Mouse (Mus musculus) mammary gland, adult 2 months (tissue): ENCODE results near the gene Smc6. TPM values are rescaled to one million over a fixed set of nuclear protein-coding genes. Genes with fewer than 3 reads are reported as not detected.

Source experiments
- polyA plus RNA-seq: library from polyadenylated mRNA; depleted of rRNA; stranded (reverse); fragments of >200 nt; gene quantifications from 2 replicates; pipeline ENCODE4 v1.2.3, GENCODE M21; 2012; ENCODE audit warnings: low replicate concordance; rRNA removed

Smc6 gene
- 2.8 and 13.8 TPM in 2 replicates for polyA plus RNA-seq

DNA sequence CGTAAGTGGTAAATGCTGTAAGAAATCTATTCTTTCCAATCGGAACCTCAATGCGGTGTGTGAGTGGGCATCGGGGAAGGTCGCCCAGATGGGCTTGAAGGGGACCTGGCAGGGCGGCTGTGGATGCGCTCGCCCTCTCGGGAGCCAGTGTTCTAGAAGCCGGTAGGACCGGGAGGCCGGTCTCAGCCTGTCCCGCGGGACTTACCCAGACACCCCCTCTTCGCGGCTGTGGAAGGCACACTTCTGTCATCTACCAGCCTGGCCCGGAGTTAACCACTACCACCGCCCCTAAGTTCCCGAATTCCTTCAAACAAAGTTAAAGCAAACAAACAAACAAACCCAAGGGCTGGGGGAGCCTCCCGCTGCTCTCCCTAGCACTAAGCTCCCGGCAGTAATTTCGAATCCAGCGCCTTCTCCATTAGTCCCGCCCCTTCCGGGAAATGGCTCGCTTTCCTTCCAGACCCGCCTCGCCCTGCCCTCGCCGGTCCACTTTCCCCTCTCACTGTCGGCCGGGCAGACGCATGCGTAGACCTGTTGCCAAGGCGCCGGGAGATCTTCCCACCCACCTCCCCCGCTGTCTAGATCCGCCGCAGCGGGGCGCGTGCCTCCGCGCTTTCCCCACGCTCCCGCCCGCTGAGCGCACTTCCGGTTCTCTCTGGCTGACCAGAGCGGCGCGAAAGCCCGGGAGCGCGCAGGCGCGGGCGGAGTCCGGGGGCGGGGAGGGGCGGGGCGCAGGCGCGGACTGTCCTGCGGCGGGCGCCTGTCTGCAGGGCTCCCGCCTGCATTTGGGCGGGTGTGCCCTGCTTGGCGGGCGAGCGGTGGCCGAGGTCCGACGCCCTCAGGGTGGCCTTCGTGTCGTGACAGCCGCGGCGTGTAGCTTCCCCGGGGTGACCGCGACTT, at the start of gene Smc6, which contains the start of gene Gen1:
Smc6 (plus strand) TSS at position 505 of the 900 bp plus-strand sequence.
Gen1 (minus strand) TSS at position 420 of the 900 bp plus-strand sequence.

Other genes with a start within 250 kb of the Smc6 start
- gene Kcns3, start 114.8 kb upstream of the Smc6 start, polyA plus RNA-seq, result 7.8 and 12.2 TPM in 2 replicates
- 1.1 TPM in 1 of 2 replicates, not detected in the other for gene Msgn1, start 56.9 kb upstream of the Smc6 start, polyA plus RNA-seq
- gene Gen1, start 85 bp upstream of the Smc6 start, polyA plus RNA-seq, result 0.06 and 0.59 TPM in 2 replicates
- gene Vsnl1, start 170.7 kb downstream of the Smc6 start, polyA plus RNA-seq, result 0.19 and 0.29 TPM in 2 replicates
- gene Rad51ap2, start 190.2 kb downstream of the Smc6 start, polyA plus RNA-seq, result not detected in 2 replicates